Mouse (Mus musculus): ENCODE measurements around the gene Nckap1l.

- no peak for TF ChIP-seq POLR2A (IDR thresholded peaks at IDR 0.05; ENCODE audit: low read depth, low read length)
- no peak for TF ChIP-seq CTCF (IDR thresholded peaks at IDR 0.05; ENCODE audit: extremely low read depth, insufficient read depth, insufficient read length, insufficient replicate concordance)
Observed at GRCm38 (mm10) chr15:103522458-103523099, 69.0 kb downstream of the Nckap1l start.
